Mouse (Mus musculus) MEL (cell line): ENCODE results near the gene Lhfpl3. TPM values are rescaled to one million over a fixed set of nuclear protein-coding genes. Genes with fewer than 3 reads are reported as not detected.

ENCODE experiments used
- DNase-seq: peaks from one replicate; pipeline ENCODE4 v3.0.0; 2011; ENCODE audit warnings: low read depth, low spot score
- H3K27ac ChIP-seq: 2 replicates; pipeline ENCODE4 v1.5.1; 2012; ENCODE audit warnings: low read depth, mild to moderate bottlenecking, control low read depth, low read length, moderate library complexity; ENCODE audit not compliant: control insufficient read depth
- H3K27me3 ChIP-seq, 2 experiments: fragments of 150-350 bp in 1 of 2; sonication (generic) in 1 of 2; 2 replicates each; pipeline ENCODE4 v1.6.1; 2012; ENCODE audit warnings: low read length in 2 of 2, mild to moderate bottlenecking in 2 of 2, improper control_type of control experiment in 1 of 2, moderate library complexity in 1 of 2; ENCODE audit not compliant: insufficient read depth in 2 of 2, control insufficient read depth in 1 of 2
- H3K36me3 ChIP-seq, 2 experiments: 2 replicates each; pipeline ENCODE4 v1.6.1; 2012 to 2014; ENCODE audit warnings: low read length in 2 of 2, improper control_type of control experiment in 1 of 2, inconsistent platforms in 1 of 2, mild to moderate bottlenecking in 1 of 2; ENCODE audit not compliant: insufficient read depth in 2 of 2, control insufficient read depth in 1 of 2
- H3K4me1 ChIP-seq, 2 experiments: fragments of 150-350 bp in 1 of 2; sonication (generic) in 1 of 2; 2 replicates each; pipeline ENCODE4 v1.6.1; 2012; ENCODE audit warnings: low read length in 2 of 2, improper control_type of control experiment in 1 of 2, mild to moderate bottlenecking in 1 of 2; ENCODE audit not compliant: insufficient read depth in 2 of 2, control insufficient read depth in 1 of 2
- H3K4me3 ChIP-seq, 2 experiments: fragments of 150-350 bp in 1 of 2; sonication (generic) in 1 of 2; 2 replicates each; pipeline ENCODE4 v1.5.1; 2012; ENCODE audit warnings: low read depth in 2 of 2, low read length in 2 of 2, mild to moderate bottlenecking in 2 of 2, moderate library complexity in 2 of 2, control low read depth in 1 of 2, improper control_type of control experiment in 1 of 2; ENCODE audit not compliant: control insufficient read depth in 1 of 2, insufficient read depth in 1 of 2
- H3K79me2 ChIP-seq: 2 replicates; pipeline ENCODE4 v1.6.1; 2012; ENCODE audit warnings: mild to moderate bottlenecking, low read length, moderate library complexity; ENCODE audit not compliant: control insufficient read depth, poor library complexity, insufficient read depth
- H3K9ac ChIP-seq: 2 replicates; pipeline ENCODE4 v1.6.1; 2012; ENCODE audit warnings: low read depth, mild to moderate bottlenecking, control low read depth, low read length, moderate library complexity; ENCODE audit not compliant: control insufficient read depth, poor library complexity, severe bottlenecking
- H3K9me3 ChIP-seq: fragments of 150-350 bp; sonication (generic); replicated peaks from 2 replicates; pipeline ENCODE4 v1.6.1; 2012; ENCODE audit warnings: mild to moderate bottlenecking, low read length, improper control_type of control experiment, moderate library complexity; ENCODE audit not compliant: insufficient read depth
- BHLHE40 ChIP-seq: IDR thresholded peaks from 2 replicates; pipeline ENCODE4 v1.6.1; 2012; ENCODE audit warnings: low read depth, mild to moderate bottlenecking, inconsistent platforms, low read length, improper control_type of control experiment, borderline replicate concordance
- GATA1 ChIP-seq: IDR thresholded peaks from 2 replicates; pipeline ENCODE4 v1.6.1; 2011; ENCODE audit warnings: low read depth, low read length, improper control_type of control experiment
- MXI1 ChIP-seq: IDR thresholded peaks from 2 replicates; pipeline ENCODE4 v1.6.1; 2011; ENCODE audit warnings: mild to moderate bottlenecking, low read depth, low read length, improper control_type of control experiment
- MYB ChIP-seq: IDR thresholded peaks from 2 replicates; pipeline ENCODE4 v1.6.1; 2011; ENCODE audit warnings: mild to moderate bottlenecking, low read depth, low read length, improper control_type of control experiment
- NRF1 ChIP-seq: IDR thresholded peaks from 2 replicates; pipeline ENCODE4 v1.6.1; 2014; ENCODE audit warnings: low read depth, mild to moderate bottlenecking, inconsistent platforms, low read length, improper control_type of control experiment, moderate library complexity; ENCODE audit not compliant: poor library complexity, insufficient read depth, severe bottlenecking
- USF1 ChIP-seq: IDR thresholded peaks from 2 replicates; pipeline ENCODE4 v1.6.1; 2014; ENCODE audit warnings: low read depth, mild to moderate bottlenecking, inconsistent platforms, low read length, improper control_type of control experiment, moderate library complexity
- polyA plus RNA-seq, 2 experiments: library from polyadenylated mRNA; stranded (reverse) in 1 of 2; unstranded in 1 of 2; fragments of >175 nt in 1 of 2; fragments of >200 nt in 1 of 2; gene quantifications; 2 replicates each; pipeline versions ENCODE4 v1.2.1 to v1.2.4; 2012; ENCODE audit warnings: low replicate concordance in 2 of 2, low read depth in 1 of 2; ENCODE audit not compliant: insufficient read length in 2 of 2, insufficient read depth in 1 of 2, missing spikeins in 1 of 2
- total RNA-seq: library from RNA; depleted of rRNA; stranded (reverse); fragments of 300-350 nt; gene quantifications from 2 replicates; pipeline ENCODE4 v1.2.3, GENCODE M21; 2012; rRNA removed

Gene Lhfpl3
- total and polyA plus RNA-seq, 3 experiments: not detected

DNA sequence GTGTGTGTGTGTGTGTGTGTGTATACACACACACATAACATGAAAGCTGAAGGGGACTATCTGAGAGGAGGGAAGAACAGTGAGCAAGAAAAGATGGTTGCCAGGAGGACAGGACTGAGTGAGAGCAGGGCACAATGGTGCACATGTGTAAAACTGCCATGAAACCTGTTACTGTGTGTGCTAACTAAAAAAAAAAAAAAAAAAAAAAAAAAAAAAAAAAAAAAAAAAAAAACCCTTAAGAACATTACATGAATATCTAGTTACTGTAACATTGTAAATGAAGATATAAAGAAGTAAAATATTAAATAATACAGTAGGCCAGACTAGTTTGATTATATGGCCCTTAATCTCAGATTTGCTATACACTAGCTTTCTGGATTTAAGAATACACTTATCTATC lies 543.3 kb downstream of the Lhfpl3 start:
- DNase-seq: no peak
- no peaks in the 10 kb centered on the region for H3K4me1 ChIP-seq
- H3K79me2 ChIP-seq: no peaks in the 10 kb centered on the region
- no peaks in the 10 kb centered on the region for H3K36me3 ChIP-seq
- no peak overlapping the region for H3K27ac ChIP-seq
- no peak for TF ChIP-seq NRF1
- TF ChIP-seq BHLHE40: no peak
- no peak for TF ChIP-seq USF1
- TF ChIP-seq GATA1: no peak
- no peak for TF ChIP-seq MYB
- TF ChIP-seq MXI1: no peak
- no peak overlapping the region for H3K9ac ChIP-seq
- H3K9me3 ChIP-seq: no peaks in the 10 kb centered on the region
- no peak overlapping the region for H3K4me3 ChIP-seq
- H3K27me3 ChIP-seq: peaks cover 2% of the 10 kb centered on the region in 2 experiments; a peak in 2 of 4 replicates

Other genes with a start within 250 kb of the Lhfpl3 start
- 68.0 and 76.5 TPM in 2 replicates for gene Orc5, start 195.6 kb upstream of the Lhfpl3 start, total RNA-seq
- 10 to 100 TPM in 1 of 2 experiments, not detected in 1; 75.7 TPM for gene Orc5, start 195.6 kb upstream of the Lhfpl3 start, polyA plus RNA-seq